Mouse (Mus musculus): Measurements from ENCODE around the gene Apol9a.
"Not testable (repeated sequence)": the region's sequence is repeated elsewhere in the genome, so short reads cannot be mapped to it uniquely, and the experiment has no call there.

DNA sequence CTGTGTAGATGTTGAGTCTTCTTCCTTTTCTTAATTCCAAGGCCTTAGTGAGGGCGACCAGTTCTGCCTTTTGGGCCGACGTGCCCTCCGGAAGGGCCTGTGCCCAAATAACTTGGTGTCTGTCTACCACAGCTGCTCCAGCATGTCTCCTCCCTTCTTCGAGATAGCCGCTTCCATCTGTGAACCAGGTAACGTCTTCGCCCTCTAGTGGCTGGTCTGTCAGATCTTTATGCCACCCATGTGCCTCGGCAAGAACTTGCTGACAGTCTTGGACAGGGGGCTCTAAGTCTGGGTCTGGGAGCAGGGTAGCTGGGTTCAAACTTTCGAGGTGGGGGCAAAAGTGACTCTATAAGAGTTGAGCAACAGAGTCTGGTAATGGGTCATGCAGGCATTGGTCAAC, 39.0 kb upstream of the Apol9a start:
- TF ChIP-seq HCFC1 (IDR thresholded peaks at IDR 0.05; ENCODE audit: borderline replicate concordance, insufficient read depth, low read length); ZC3H11A (IDR thresholded peaks at IDR 0.05; ENCODE audit: borderline replicate concordance, low read depth, low read length); ZNF384 (IDR thresholded peaks at IDR 0.05; ENCODE audit: low read depth, low read length): not testable (repeated sequence)

Measured in ES-E14 (cell line).